Mouse (Mus musculus) CD4-positive, CD25-positive, alpha-beta regulatory T cell (primary cell): ENCODE measurements around the gene Tek. TPM values are rescaled to one million over a fixed set of nuclear protein-coding genes. Genes with fewer than 3 reads are reported as not detected.

Source experiments
- polyA plus RNA-seq: library from polyadenylated mRNA; unstranded; fragments of 100-300 nt; shearing (Covaris generic); gene quantifications from one replicate; pipeline ENCODE4 v1.2.1, GENCODE M21; 2017

The Tek gene
- polyA plus RNA-seq, result not detected

GRCm38 (mm10) chr4:94738838-94739731, at the start of gene Tek:
Tek (plus strand) TSS chr4:94739289.

Other genes starting within 250 kb of the Tek start
- not detected for gene Gm10306, start 182.7 kb upstream of the Tek start, polyA plus RNA-seq
- 29.3 TPM for gene Caap1, start 182.5 kb upstream of the Tek start, polyA plus RNA-seq
- gene Plaa, start 136.0 kb upstream of the Tek start, polyA plus RNA-seq, result 76.7 TPM
- 3.8 TPM for gene Ift74, start 124.8 kb upstream of the Tek start, polyA plus RNA-seq
- gene Lrrc19, start 89.1 kb upstream of the Tek start, polyA plus RNA-seq, result not detected
- gene Eqtn, start 189.6 kb downstream of the Tek start, polyA plus RNA-seq, result not detected
- 63.5 TPM for gene Mysm1, start 239.8 kb downstream of the Tek start, polyA plus RNA-seq